Comparison of ENCODE assay signal across 8 mouse cellular contexts in genomic region chr11:119227591-119227990, GRCm38 (mm10). TPM values are rescaled to one million over a fixed set of nuclear protein-coding genes. Genes with fewer than 3 reads are reported as not detected.
DNase-seq lines count a peak whose midpoint lies in the region; ATAC-seq and TF ChIP-seq lines count a peak whose summit lies in the region.

No protein-coding gene starts in this region.

- peaks cover 17% of the 10 kb centered on the region for H3K27me3 ChIP-seq in lung, embryonic 15.5 days
- H3K27me3 ChIP-seq in forebrain, embryonic 13.5 days, result no peaks in the 10 kb centered on the region
- no peaks in the 10 kb centered on the region for H3K27me3 ChIP-seq in limb, embryonic 12.5 days

- peak overlapping the region; percentile 91 for H3K4me3 ChIP-seq in lung, embryonic 15.5 days
- peak overlapping the region; percentile 83 for H3K4me3 ChIP-seq in forebrain, embryonic 13.5 days
- peak overlapping the region; percentile 76 for H3K4me3 ChIP-seq in limb, embryonic 12.5 days (replicated peaks)
- H3K4me3 ChIP-seq in olfactory bulb, adult 2 months (ENCODE audit: insufficient read depth, low read depth, low read length), result peak overlapping the region; percentile 79

- DNase-seq in lung, postnatal 25 days (ENCODE audit: low spot score), result no peak
- no peak for DNase-seq in urinary bladder, postnatal 36 days (ENCODE audit: low spot score in 2 of 2)
- no peak for DNase-seq in thymus, postnatal 25 days
- no peak for DNase-seq in T-cell, adult 2 months (ENCODE audit: low spot score)

- peaks cover 53% of the 10 kb centered on the region for H3K4me1 ChIP-seq in lung, embryonic 15.5 days
- peaks cover 67% of the 10 kb centered on the region for H3K4me1 ChIP-seq in forebrain, embryonic 13.5 days
- peaks cover 45% of the 10 kb centered on the region for H3K4me1 ChIP-seq in limb, embryonic 12.5 days (replicated peaks)
- H3K4me1 ChIP-seq in olfactory bulb, adult 2 months (ENCODE audit: control insufficient read depth, insufficient read depth, low read length), result peaks cover 31% of the 10 kb centered on the region

- no peak for ATAC-seq in lung, embryonic 15.5 days (ENCODE audit: borderline replicate concordance, extremely low read depth, low FRiP score, low TSS enrichment)
- ATAC-seq in forebrain, embryonic 13.5 days, result no peak
- ATAC-seq in limb, embryonic 12.5 days (ENCODE audit: insufficient number of reproducible peaks, insufficient read depth, low FRiP score, low TSS enrichment, low read depth), result no peak

- peak overlapping the region; percentile 88 for H3K4me2 ChIP-seq in lung, embryonic 15.5 days
- peak overlapping the region; percentile 99 for H3K4me2 ChIP-seq in forebrain, embryonic 13.5 days
- peak overlapping the region; percentile 98 for H3K4me2 ChIP-seq in limb, embryonic 12.5 days

- H3K9me3 ChIP-seq in lung, embryonic 15.5 days, result no peaks in the 10 kb centered on the region
- no peaks in the 10 kb centered on the region for H3K9me3 ChIP-seq in forebrain, embryonic 13.5 days (replicated peaks)
- H3K9me3 ChIP-seq in limb, embryonic 12.5 days, result no peaks in the 10 kb centered on the region

- H3K36me3 ChIP-seq in lung, embryonic 15.5 days, result no peaks in the 10 kb centered on the region
- peaks cover 10% of the 10 kb centered on the region; the same call in 1 of the 2 replicates for H3K36me3 ChIP-seq in forebrain, embryonic 13.5 days (ENCODE audit: poor library complexity, severe bottlenecking)
- 0 out of 2 replicates have a peak, but pooled peaks cover 5% of the 10 kb centered on the region for H3K36me3 ChIP-seq in limb, embryonic 12.5 days

- WGBS in lung, embryonic 15.5 days, result 1% methylated on average over 12 of the region's 12 CpGs
- 2% methylated on average over 12 of the region's 12 CpGs for whole genome bisulfite sequencing in forebrain, embryonic 13.5 days
- WGBS in limb, embryonic 12.5 days, result 4% methylated on average over 12 of the region's 12 CpGs
- 6% methylated on average over 12 of the region's 12 CpGs for WGBS in olfactory bulb, adult 2 months

- H3K27ac ChIP-seq in lung, embryonic 15.5 days, result peak overlapping the region; percentile 65; the same call in 1 of the 2 replicates
- H3K27ac ChIP-seq in forebrain, embryonic 13.5 days, result peak overlapping the region; percentile 82
- H3K27ac ChIP-seq in limb, embryonic 12.5 days, result peak overlapping the region; percentile 88
- H3K27ac ChIP-seq in olfactory bulb, adult 2 months (ENCODE audit: insufficient read depth, low read depth, low read length), result no peak overlapping the region

- H3K9ac ChIP-seq in lung, embryonic 15.5 days, result peak overlapping the region; percentile 89
- H3K9ac ChIP-seq in forebrain, embryonic 13.5 days, result peak overlapping the region; percentile 93
- peak overlapping the region; percentile 80 for H3K9ac ChIP-seq in limb, embryonic 12.5 days (replicated peaks)

- no peak for TF ChIP-seq POLR2A in olfactory bulb, adult 2 months (IDR thresholded peaks at IDR 0.05; ENCODE audit: insufficient read depth, low read depth, low read length)

- no peak for TF ChIP-seq CTCF in olfactory bulb, adult 2 months (IDR thresholded peaks at IDR 0.05; ENCODE audit: insufficient read depth, low read depth, low read length)

RNA-seq across cellular contexts. Expression of gene Tbc1d16, which starts 0.7 kb away (rescaled TPM):
- polyA plus RNA-seq in lung, embryonic 15.5 days (2015; fragmentation: Nextera tagmentation; extraction: Ambion mirVana), result 19.9 and 20.9 TPM in 2 replicates
- 45.3 and 46.0 TPM in 2 replicates for polyA plus RNA-seq in forebrain, embryonic 13.5 days (2015; fragmentation: Nextera tagmentation; extraction: Ambion mirVana)
- polyA plus RNA-seq in limb, embryonic 12.5 days (2016; fragmentation: Nextera tagmentation; extraction: Ambion mirVana), result 17.4 and 22.2 TPM in 2 replicates
- not detected in 2 replicates for polyA plus RNA-seq in olfactory bulb, adult 2 months (2012; ENCODE audit: insufficient read depth, insufficient read length, low replicate concordance, missing spikeins)

RNA-seq across cellular contexts. Expression of gene Ccdc40, which starts 0.8 kb away (rescaled TPM):
- polyA plus RNA-seq in lung, embryonic 15.5 days (2015; fragmentation: Nextera tagmentation; extraction: Ambion mirVana), result 4.9 and 5.7 TPM in 2 replicates
- 14.3 and 17.2 TPM in 2 replicates for polyA plus RNA-seq in forebrain, embryonic 13.5 days (2015; fragmentation: Nextera tagmentation; extraction: Ambion mirVana)
- polyA plus RNA-seq in limb, embryonic 12.5 days (2016; fragmentation: Nextera tagmentation; extraction: Ambion mirVana), result 8.7 and 8.8 TPM in 2 replicates
- polyA plus RNA-seq in olfactory bulb, adult 2 months (2012; ENCODE audit: insufficient read depth, insufficient read length, low replicate concordance, missing spikeins), result not detected in 2 replicates

RNA-seq across cellular contexts. Expression of gene Gaa, which starts 40.1 kb away (rescaled TPM):
- polyA plus RNA-seq in lung, embryonic 15.5 days (2015; fragmentation: Nextera tagmentation; extraction: Ambion mirVana), result 61.5 and 66.1 TPM in 2 replicates
- 26.8 and 33.6 TPM in 2 replicates for polyA plus RNA-seq in forebrain, embryonic 13.5 days (2015; fragmentation: Nextera tagmentation; extraction: Ambion mirVana)
- polyA plus RNA-seq in limb, embryonic 12.5 days (2016; fragmentation: Nextera tagmentation; extraction: Ambion mirVana), result 39.4 and 43.4 TPM in 2 replicates
- not detected in 2 replicates for polyA plus RNA-seq in olfactory bulb, adult 2 months (2012; ENCODE audit: insufficient read depth, insufficient read length, low replicate concordance, missing spikeins)
